Mouse (Mus musculus) spleen, adult 2 months (tissue): ENCODE measurements around the gene Raver2. TPM values are rescaled to one million over a fixed set of nuclear protein-coding genes. Genes with fewer than 3 reads are reported as not detected.

Experiments
- DNase-seq, 2 experiments: peaks; one replicate each; pipeline versions ENCODE4 v3.0.0 to v3.0.0-alpha.2; 2012 to 2021; ENCODE audit warnings: low spot score in 2 of 2, low read depth in 1 of 2
- H3K27ac ChIP-seq: fragments of 200-500 bp; 2 replicates; pipeline ENCODE4 v1.5.1; 2012; ENCODE audit warnings: low read length, inconsistent platforms; ENCODE audit not compliant: insufficient read depth
- H3K27me3 ChIP-seq: fragments of 200-500 bp; 2 replicates; pipeline ENCODE4 v1.6.1; 2012; ENCODE audit warnings: mild to moderate bottlenecking, moderate library complexity, low read length, inconsistent platforms; ENCODE audit not compliant: control insufficient read depth, insufficient read depth
- H3K36me3 ChIP-seq: fragments of 200-500 bp; 2 replicates; pipeline ENCODE4 v1.6.1; 2012; ENCODE audit warnings: mild to moderate bottlenecking, low read length, inconsistent platforms; ENCODE audit not compliant: control insufficient read depth, insufficient read depth
- H3K4me1 ChIP-seq: fragments of 200-500 bp; 2 replicates; pipeline ENCODE4 v1.6.1; 2011; ENCODE audit warnings: inconsistent platforms; ENCODE audit not compliant: control insufficient read depth, insufficient read depth, insufficient read length
- H3K4me3 ChIP-seq: fragments of 200-500 bp; 2 replicates; pipeline ENCODE4 v1.5.1; 2011; ENCODE audit warnings: mild to moderate bottlenecking, inconsistent platforms; ENCODE audit not compliant: insufficient read depth, insufficient read length; ENCODE audit errors: extremely low read depth
- CTCF ChIP-seq: fragments of 200-500 bp; IDR thresholded peaks from 2 replicates; pipeline ENCODE4 v1.5.1; 2011; ENCODE audit warnings: mild to moderate bottlenecking, inconsistent platforms; ENCODE audit not compliant: insufficient read depth, insufficient read length, insufficient replicate concordance; ENCODE audit errors: extremely low read depth
- POLR2A ChIP-seq: fragments of 200-500 bp; IDR thresholded peaks from 2 replicates; pipeline ENCODE4 v1.6.1; 2011; ENCODE audit warnings: low read depth, low read length, inconsistent platforms
- WGBS: fragments of 180-500 bp; shearing (Covaris S2); methylation state at CpG from one replicate; pipeline ENCODE4 v1.1.7; 2018; 5-methylcytosine and 5-hydroxymethylcytosine counted together
- polyA plus RNA-seq: library from polyadenylated mRNA; depleted of rRNA; stranded (reverse); fragments of >200 nt; gene quantifications from 2 replicates; pipeline ENCODE4 v1.2.3, GENCODE M21; 2012

The Raver2 gene
- polyA plus RNA-seq, 1 experiment, result 1.8 TPM

DNA sequence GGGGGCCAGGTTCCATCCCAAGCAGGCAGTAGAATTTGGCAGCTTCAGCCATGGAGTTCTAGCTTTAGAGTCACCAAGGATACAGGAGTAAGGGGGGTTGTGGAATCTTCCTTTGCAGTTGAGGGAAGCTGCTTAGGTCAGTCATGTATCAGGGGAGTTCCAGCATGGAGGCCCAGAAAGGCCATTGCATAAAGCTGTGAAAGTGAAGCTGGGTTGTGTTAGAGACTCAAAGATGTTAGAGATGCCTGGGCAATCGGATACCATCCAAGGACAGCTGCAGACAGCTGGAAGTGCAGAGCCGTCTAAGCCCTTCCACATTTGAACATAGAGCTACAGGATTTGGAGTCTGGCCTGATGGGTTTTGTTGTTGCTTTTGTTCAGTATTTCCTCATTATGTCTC is 25.1 kb upstream of the Raver2 start:
- DNase-seq, result no peak
- Histone ChIP-seq H3K36me3 (no peaks in the 10 kb centered on the region), H3K27ac (no peak overlapping the region), H3K4me1 (no peaks in the 10 kb centered on the region), H3K27me3 (no peaks in the 10 kb centered on the region), H3K4me3 (no peak overlapping the region)
- 87% methylated on average over 2 of the region's 2 CpGs for WGBS
- TF ChIP-seq POLR2A (no peak), CTCF (no peak)

- no peak overlapping the region for H3K4me3 ChIP-seq
- TF ChIP-seq POLR2A (no peak), CTCF (no peak)
Observed at GRCm38 (mm10) chr4:101044149-101044548, 24.6 kb upstream of the Raver2 start.

GRCm38 (mm10) chr4:101046576-101046975 is 22.2 kb upstream of the Raver2 start:
- WGBS, result 74% methylated on average over 4 of the region's 4 CpGs
- no peak overlapping the region for H3K4me3 ChIP-seq
- TF ChIP-seq CTCF, result no peak
- no peak for TF ChIP-seq POLR2A
- DNase-seq, result no peak
- H3K27ac ChIP-seq, result no peak overlapping the region
- no peaks in the 10 kb centered on the region for H3K4me1 ChIP-seq
- no peaks in the 10 kb centered on the region for H3K36me3 ChIP-seq
- H3K27me3 ChIP-seq, result no peaks in the 10 kb centered on the region

More at GRCm38 (mm10) chr4:101044149-101044548, 24.6 kb upstream of the Raver2 start:
- Histone ChIP-seq H3K4me1 (no peaks in the 10 kb centered on the region), H3K27ac (no peak overlapping the region), H3K27me3 (no peaks in the 10 kb centered on the region), H3K36me3 (no peaks in the 10 kb centered on the region)
- no peak for DNase-seq

- H3K27ac ChIP-seq, result no peak overlapping the region
- no peaks in the 10 kb centered on the region for H3K27me3 ChIP-seq
- H3K36me3 ChIP-seq, result no peaks in the 10 kb centered on the region
- WGBS, result 66% methylated on average over 2 of the region's 2 CpGs
- no peak for TF ChIP-seq POLR2A
- no peak for TF ChIP-seq CTCF
- no peaks in the 10 kb centered on the region for H3K4me1 ChIP-seq
- DNase-seq, result no peak
- H3K4me3 ChIP-seq, result no peak overlapping the region
Observed at GRCm38 (mm10) chr4:101062146-101062545, 6.6 kb upstream of the Raver2 start.

- no peak for DNase-seq
- no peak overlapping the region for H3K4me3 ChIP-seq
- TF ChIP-seq CTCF, result no peak
- no peak for TF ChIP-seq POLR2A
- WGBS, result 72% methylated on average over 5 of the region's 5 CpGs
- H3K27ac ChIP-seq, result no peak overlapping the region
- no peaks in the 10 kb centered on the region for H3K4me1 ChIP-seq
- H3K36me3 ChIP-seq, result no peaks in the 10 kb centered on the region
- peaks cover 3% of the 10 kb centered on the region; the same call in 1 of the 2 replicates for H3K27me3 ChIP-seq
Observed at GRCm38 (mm10) chr4:101066401-101066800, 2.4 kb upstream of the Raver2 start.

GRCm38 (mm10) chr4:101069154-101069971 is 580 bp downstream of the Raver2 start:
- Histone ChIP-seq H3K4me1 (no peaks in the 10 kb centered on the region), H3K27me3 (peaks cover 3% of the 10 kb centered on the region; the same call in 1 of the 2 replicates), H3K4me3 (peak overlapping the region; percentile 43), H3K27ac (no peak overlapping the region), H3K36me3 (no peaks in the 10 kb centered on the region)
- no peak for TF ChIP-seq CTCF
- no peak for TF ChIP-seq POLR2A
- DNase-seq, result no peak
- WGBS, result 4% methylated on average over 55 of the region's 55 CpGs

GRCm38 (mm10) chr4:101071570-101071969 is 2.8 kb downstream of the Raver2 start:
- Histone ChIP-seq H3K27ac (no peak overlapping the region), H3K27me3 (peaks cover 3% of the 10 kb centered on the region; the same call in 1 of the 2 replicates), H3K36me3 (no peaks in the 10 kb centered on the region), H3K4me3 (no peak overlapping the region), H3K4me1 (no peaks in the 10 kb centered on the region)
- TF ChIP-seq CTCF (no peak), POLR2A (no peak)
- DNase-seq, result no peak
- 71% methylated on average over 4 of the region's 4 CpGs for WGBS
